Mouse (Mus musculus): ENCODE measurements around the gene Slc27a4. TPM values are rescaled to one million over a fixed set of nuclear protein-coding genes. Genes with fewer than 3 reads are reported as not detected.

The Slc27a4 gene
- polyA plus RNA-seq (2014; fragmentation: Nextera tagmentation; extraction: Ambion mirVana) = 15.2 and 15.9 TPM in 2 replicates

- Histone ChIP-seq H3K36me3 (ENCODE audit: control insufficient read depth, insufficient read depth, low read length) (peaks cover 4% of the 10 kb centered on the region; the same call in 1 of the 2 replicates), H3K27ac (ENCODE audit: low read depth, low read length) (peak within 1 kb of the TSS; percentile 76), H3K9me3 (ENCODE audit: control insufficient read depth, low read length) (no peaks in the 10 kb centered on the region), H3K9ac (ENCODE audit: low read length) (peak within 1 kb of the TSS; percentile 85), H3K4me3 (ENCODE audit: low read depth, low read length) (peak within 1 kb of the TSS; percentile 77), H3K4me2 (peak within 1 kb of the TSS; percentile 80), H3K4me1 (ENCODE audit: control insufficient read depth, insufficient read depth, low read length) (peaks cover 7% of the 10 kb centered on the region), H3K27me3 (ENCODE audit: control insufficient read depth, insufficient read depth, low read length) (no peaks in the 10 kb centered on the region)
- 6% methylated on average over 27 of the region's 28 CpGs for WGBS
- ATAC-seq (ENCODE audit: low FRiP score) (peak; percentile 98), DNase-seq (ENCODE audit: low spot score, missing footprints) (peak; percentile 98)
Measured at GRCm38 (mm10) chr2:29802075-29802826, at the start of gene Slc27a4. Slc27a4 (plus strand) TSS chr2:29802634.

GRCm38 (mm10) chr2:29755693-29756092 lies 46.7 kb upstream of the Slc27a4 start:
- Histone ChIP-seq H3K27ac (ENCODE audit: low read depth, low read length) (no peak overlapping the region), H3K4me2 (no peak overlapping the region), H3K9me3 (ENCODE audit: control insufficient read depth, low read length) (no peaks in the 10 kb centered on the region; the same call in 1 of the 2 replicates), H3K4me1 (ENCODE audit: control insufficient read depth, insufficient read depth, low read length) (peaks cover 8% of the 10 kb centered on the region), H3K27me3 (ENCODE audit: control insufficient read depth, insufficient read depth, low read length) (peaks cover 21% of the 10 kb centered on the region), H3K9ac (ENCODE audit: low read length) (no peak overlapping the region), H3K4me3 (ENCODE audit: low read depth, low read length) (no peak overlapping the region), H3K36me3 (ENCODE audit: control insufficient read depth, insufficient read depth, low read length) (no peaks in the 10 kb centered on the region)
- no peak for ATAC-seq (ENCODE audit: low FRiP score)
- DNase-seq (ENCODE audit: low spot score, missing footprints) = no peak

GRCm38 (mm10) chr2:29764831-29765230 lies 37.6 kb upstream of the Slc27a4 start:
- Histone ChIP-seq H3K9me3 (ENCODE audit: control insufficient read depth, low read length) (no peaks in the 10 kb centered on the region), H3K4me2 (no peak overlapping the region), H3K9ac (ENCODE audit: low read length) (no peak overlapping the region), H3K4me1 (ENCODE audit: control insufficient read depth, insufficient read depth, low read length) (no peaks in the 10 kb centered on the region), H3K27me3 (ENCODE audit: control insufficient read depth, insufficient read depth, low read length) (no peaks in the 10 kb centered on the region), H3K36me3 (ENCODE audit: control insufficient read depth, insufficient read depth, low read length) (no peaks in the 10 kb centered on the region), H3K4me3 (ENCODE audit: low read depth, low read length) (no peak overlapping the region), H3K27ac (ENCODE audit: low read depth, low read length) (no peak overlapping the region)
- WGBS = 3% methylated on average over 1 of the region's 1 CpGs
- DNase-seq (ENCODE audit: low spot score, missing footprints) = peak; percentile 96
- ATAC-seq (ENCODE audit: low FRiP score) = peak; percentile 62; the same call in 1 of the 2 replicates

GRCm38 (mm10) chr2:29767976-29768709 lies 34.3 kb upstream of the Slc27a4 start:
- H3K27ac ChIP-seq (ENCODE audit: low read depth, low read length) = no peak overlapping the region
- ATAC-seq (ENCODE audit: low FRiP score) (no peak), DNase-seq (ENCODE audit: low spot score, missing footprints) (no peak)
- no peaks in the 10 kb centered on the region for H3K4me1 ChIP-seq (ENCODE audit: control insufficient read depth, insufficient read depth, low read length)
- no peaks in the 10 kb centered on the region for H3K27me3 ChIP-seq (ENCODE audit: control insufficient read depth, insufficient read depth, low read length)
- no peaks in the 10 kb centered on the region; the same call in 1 of the 2 replicates for H3K36me3 ChIP-seq (ENCODE audit: control insufficient read depth, insufficient read depth, low read length)
- no peak overlapping the region for H3K4me3 ChIP-seq (ENCODE audit: low read depth, low read length)
- H3K9me3 ChIP-seq (ENCODE audit: control insufficient read depth, low read length) = no peaks in the 10 kb centered on the region
- no peak overlapping the region for H3K9ac ChIP-seq (ENCODE audit: low read length)
- H3K4me2 ChIP-seq = no peak overlapping the region
- WGBS = 75% methylated on average over 11 of the region's 11 CpGs

GRCm38 (mm10) chr2:29768901-29769300 lies 33.5 kb upstream of the Slc27a4 start:
- Histone ChIP-seq H3K27me3 (ENCODE audit: control insufficient read depth, insufficient read depth, low read length) (no peaks in the 10 kb centered on the region), H3K36me3 (ENCODE audit: control insufficient read depth, insufficient read depth, low read length) (no peaks in the 10 kb centered on the region; the same call in 1 of the 2 replicates), H3K27ac (ENCODE audit: low read depth, low read length) (no peak overlapping the region), H3K4me3 (ENCODE audit: low read depth, low read length) (no peak overlapping the region), H3K9me3 (ENCODE audit: control insufficient read depth, low read length) (no peaks in the 10 kb centered on the region), H3K4me2 (no peak overlapping the region), H3K4me1 (ENCODE audit: control insufficient read depth, insufficient read depth, low read length) (no peaks in the 10 kb centered on the region), H3K9ac (ENCODE audit: low read length) (no peak overlapping the region)
- DNase-seq (ENCODE audit: low spot score, missing footprints) (no peak), ATAC-seq (ENCODE audit: low FRiP score) (no peak)
- WGBS = 67% methylated on average over 9 of the region's 9 CpGs

GRCm38 (mm10) chr2:29770162-29770561 lies 32.3 kb upstream of the Slc27a4 start:
- ATAC-seq (ENCODE audit: low FRiP score) = no peak

GRCm38 (mm10) chr2:29771611-29772461 lies 30.6 kb upstream of the Slc27a4 start:
- no peak overlapping the region for H3K27ac ChIP-seq (ENCODE audit: low read depth, low read length)
- no peak overlapping the region for H3K9ac ChIP-seq (ENCODE audit: low read length)
- DNase-seq (ENCODE audit: low spot score, missing footprints) (no peak), ATAC-seq (ENCODE audit: low FRiP score) (no peak)
- no peak overlapping the region for H3K4me3 ChIP-seq (ENCODE audit: low read depth, low read length)
- no peaks in the 10 kb centered on the region; the same call in 1 of the 2 replicates for H3K36me3 ChIP-seq (ENCODE audit: control insufficient read depth, insufficient read depth, low read length)
- H3K4me1 ChIP-seq (ENCODE audit: control insufficient read depth, insufficient read depth, low read length) = no peaks in the 10 kb centered on the region
- H3K27me3 ChIP-seq (ENCODE audit: control insufficient read depth, insufficient read depth, low read length) = no peaks in the 10 kb centered on the region
- 89% methylated on average over 8 of the region's 8 CpGs for WGBS
- H3K9me3 ChIP-seq (ENCODE audit: control insufficient read depth, low read length) = no peaks in the 10 kb centered on the region
- no peak overlapping the region for H3K4me2 ChIP-seq

More at GRCm38 (mm10) chr2:29770162-29770561, 32.3 kb upstream of the Slc27a4 start:
- Histone ChIP-seq H3K27me3 (ENCODE audit: control insufficient read depth, insufficient read depth, low read length) (no peaks in the 10 kb centered on the region), H3K4me1 (ENCODE audit: control insufficient read depth, insufficient read depth, low read length) (no peaks in the 10 kb centered on the region), H3K4me3 (ENCODE audit: low read depth, low read length) (no peak overlapping the region), H3K9ac (ENCODE audit: low read length) (no peak overlapping the region), H3K4me2 (no peak overlapping the region), H3K27ac (ENCODE audit: low read depth, low read length) (no peak overlapping the region), H3K9me3 (ENCODE audit: control insufficient read depth, low read length) (no peaks in the 10 kb centered on the region), H3K36me3 (ENCODE audit: control insufficient read depth, insufficient read depth, low read length) (no peaks in the 10 kb centered on the region; the same call in 1 of the 2 replicates)
- DNase-seq (ENCODE audit: low spot score, missing footprints) = no peak

- Histone ChIP-seq H3K36me3 (ENCODE audit: control insufficient read depth, insufficient read depth, low read length) (peaks cover 10% of the 10 kb centered on the region), H3K27me3 (ENCODE audit: control insufficient read depth, insufficient read depth, low read length) (no peaks in the 10 kb centered on the region), H3K4me1 (ENCODE audit: control insufficient read depth, insufficient read depth, low read length) (no peaks in the 10 kb centered on the region), H3K4me3 (ENCODE audit: low read depth, low read length) (no peak overlapping the region), H3K9me3 (ENCODE audit: control insufficient read depth, low read length) (no peaks in the 10 kb centered on the region), H3K4me2 (no peak overlapping the region), H3K27ac (ENCODE audit: low read depth, low read length) (no peak overlapping the region), H3K9ac (ENCODE audit: low read length) (no peak overlapping the region)
- no peak for ATAC-seq (ENCODE audit: low FRiP score)
- WGBS = 94% methylated on average over 4 of the region's 4 CpGs
- DNase-seq (ENCODE audit: low spot score, missing footprints) = no peak
Measured at GRCm38 (mm10) chr2:29773323-29773722, 29.1 kb upstream of the Slc27a4 start.

Measured in midbrain, embryonic 11.5 days (tissue).